Mouse (Mus musculus): ENCODE results near the gene Bloc1s3. TPM values are rescaled to one million over a fixed set of nuclear protein-coding genes. Genes with fewer than 3 reads are reported as not detected.

The Bloc1s3 gene
- total and polyA plus RNA-seq, 3 experiments = 4.2 to 5.7 (median 5.2) TPM

DNA sequence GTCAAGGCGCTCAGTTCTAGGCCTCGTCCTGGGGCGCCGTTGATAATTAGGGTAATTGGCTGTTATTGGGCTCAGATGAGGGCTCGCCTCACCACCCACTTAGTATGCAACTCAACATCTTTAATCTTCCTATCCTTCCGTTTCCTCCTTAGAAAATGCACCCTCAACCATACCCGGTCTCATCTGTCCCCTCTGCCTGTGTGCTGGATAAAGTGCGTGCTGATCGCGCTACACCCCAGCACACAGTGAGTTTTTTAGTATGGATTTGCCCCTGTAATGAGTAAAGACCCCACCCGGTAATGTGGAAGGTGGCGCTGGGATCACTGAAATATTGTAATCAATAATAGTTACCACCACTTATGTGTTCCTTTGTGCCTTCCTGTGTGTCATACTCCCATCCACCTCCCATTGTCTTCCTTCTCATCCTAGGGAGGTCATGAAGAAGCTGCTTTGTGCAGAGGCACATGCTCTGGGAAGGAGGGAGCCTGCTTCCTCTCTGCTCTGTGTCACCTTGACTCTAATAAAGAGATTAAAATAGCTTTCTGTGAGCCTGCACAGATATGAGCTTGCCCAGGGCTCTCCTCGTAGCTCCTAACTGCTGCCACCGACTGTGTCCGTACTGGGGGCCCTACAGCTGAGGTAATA lies 879 bp upstream of the Bloc1s3 start:
- Histone ChIP-seq H3K36me3 (replicated peaks) (peaks cover 55% of the 10 kb centered on the region), H3K27me3 (ENCODE audit: insufficient read depth, low read length) (no peaks in the 10 kb centered on the region), H3K9me3 (replicated peaks) (no peaks in the 10 kb centered on the region), H3K4me1 (ENCODE audit: insufficient read depth, low read depth, low read length) (peaks cover 42% of the 10 kb centered on the region), H3K4me3 (ENCODE audit: low read depth, low read length) (peak overlapping the region; percentile 92)
- TF ChIP-seq GATA1 (IDR thresholded peaks at IDR 0.05; ENCODE audit: borderline replicate concordance, low read length) (no peak), POLR2AphosphoS5 (IDR thresholded peaks at IDR 0.05; ENCODE audit: insufficient replicate concordance, low read depth, low read length) (no peak), GATA2 (IDR thresholded peaks at IDR 0.05; ENCODE audit: borderline replicate concordance, low read depth, low read length) (no peak), TAL1 (conservative IDR thresholded peaks at IDR 0.05; ENCODE audit: low read depth, low read length) (no peak), CTCF (IDR thresholded peaks at IDR 0.05; ENCODE audit: low read depth, low read length) (no peak)
- no peak for ATAC-seq (ENCODE audit: extremely low read depth, insufficient number of reproducible peaks, low FRiP score, poor library complexity, severe bottlenecking)
- DNase-seq (ENCODE audit: low spot score) = peak; percentile 40

DNA sequence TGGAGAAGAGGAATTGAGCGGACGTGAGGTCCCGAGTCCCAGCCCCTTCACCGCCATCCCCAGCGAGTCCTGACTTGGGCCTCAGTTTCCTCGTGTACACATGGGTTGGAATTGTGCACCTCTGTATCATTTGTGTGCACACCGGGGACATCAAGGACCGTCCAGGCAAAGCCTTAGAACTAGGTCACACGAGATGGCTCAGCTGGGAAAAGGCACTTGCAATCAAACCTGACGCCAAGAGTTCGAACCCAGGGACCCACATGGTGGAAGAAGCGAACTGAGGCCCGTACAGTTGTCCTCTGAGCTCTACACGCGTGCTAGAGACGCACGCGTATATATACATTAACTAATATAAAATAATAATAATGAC lies 570 bp downstream of the Bloc1s3 start:
- Histone ChIP-seq H3K4me1 (ENCODE audit: insufficient read depth, low read depth, low read length) (peaks cover 42% of the 10 kb centered on the region), H3K27me3 (ENCODE audit: insufficient read depth, low read length) (no peaks in the 10 kb centered on the region), H3K4me3 (ENCODE audit: low read depth, low read length) (peak overlapping the region; percentile 92), H3K36me3 (replicated peaks) (peaks cover 45% of the 10 kb centered on the region), H3K9me3 (replicated peaks) (no peaks in the 10 kb centered on the region)
- ATAC-seq (ENCODE audit: extremely low read depth, insufficient number of reproducible peaks, low FRiP score, poor library complexity, severe bottlenecking) (no peak), DNase-seq (ENCODE audit: low spot score) (no peak)
- no peak for TF ChIP-seq POLR2AphosphoS5 (IDR thresholded peaks at IDR 0.05; ENCODE audit: insufficient replicate concordance, low read depth, low read length)
- TF ChIP-seq GATA2 (IDR thresholded peaks at IDR 0.05; ENCODE audit: borderline replicate concordance, low read depth, low read length) = no peak
- no peak for TF ChIP-seq TAL1 (conservative IDR thresholded peaks at IDR 0.05; ENCODE audit: low read depth, low read length)
- TF ChIP-seq CTCF (IDR thresholded peaks at IDR 0.05; ENCODE audit: low read depth, low read length) = no peak
- no peak for TF ChIP-seq GATA1 (IDR thresholded peaks at IDR 0.05; ENCODE audit: borderline replicate concordance, low read length)

DNA sequence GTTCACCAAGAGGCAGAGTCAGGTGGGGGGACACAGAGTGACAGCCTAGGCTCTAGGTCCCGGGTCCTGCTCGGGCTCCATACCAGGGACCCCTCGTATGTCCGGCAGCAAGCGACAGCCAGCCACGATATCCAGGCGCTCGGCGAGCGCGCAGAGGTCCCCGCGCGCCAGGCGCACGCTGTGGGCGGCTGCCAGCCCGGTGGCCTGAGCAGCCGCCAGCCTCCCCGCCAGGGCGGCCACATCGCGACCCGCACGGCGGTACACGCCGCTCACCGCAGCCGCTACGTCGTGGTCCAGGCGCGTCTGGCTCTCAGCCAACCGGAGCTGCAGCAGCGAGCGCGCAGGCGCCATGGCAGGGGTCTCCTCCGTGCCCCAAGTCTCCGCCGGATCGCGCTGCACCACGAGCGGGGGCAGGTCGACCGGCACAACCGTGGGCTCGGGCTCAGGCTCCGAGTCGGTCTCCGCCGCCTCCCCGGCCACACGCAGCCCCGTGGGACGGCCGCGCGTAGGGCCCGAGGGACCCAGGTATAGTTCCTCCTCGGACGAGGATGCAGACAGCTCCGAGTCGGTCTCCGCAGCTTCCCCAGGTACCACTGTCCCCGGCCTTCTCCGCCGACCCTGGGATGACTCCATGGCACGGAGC lies 1.1 kb downstream of the Bloc1s3 start:
- TF ChIP-seq GATA2 (IDR thresholded peaks at IDR 0.05; ENCODE audit: borderline replicate concordance, low read depth, low read length) (no peak), POLR2AphosphoS5 (IDR thresholded peaks at IDR 0.05; ENCODE audit: insufficient replicate concordance, low read depth, low read length) (no peak), CTCF (IDR thresholded peaks at IDR 0.05; ENCODE audit: low read depth, low read length) (no peak), GATA1 (IDR thresholded peaks at IDR 0.05; ENCODE audit: borderline replicate concordance, low read length) (no peak), TAL1 (conservative IDR thresholded peaks at IDR 0.05; ENCODE audit: low read depth, low read length) (no peak)
- DNase-seq (ENCODE audit: low spot score) = peak; percentile 57
- ATAC-seq (ENCODE audit: extremely low read depth, insufficient number of reproducible peaks, low FRiP score, poor library complexity, severe bottlenecking) = no peak

DNA sequence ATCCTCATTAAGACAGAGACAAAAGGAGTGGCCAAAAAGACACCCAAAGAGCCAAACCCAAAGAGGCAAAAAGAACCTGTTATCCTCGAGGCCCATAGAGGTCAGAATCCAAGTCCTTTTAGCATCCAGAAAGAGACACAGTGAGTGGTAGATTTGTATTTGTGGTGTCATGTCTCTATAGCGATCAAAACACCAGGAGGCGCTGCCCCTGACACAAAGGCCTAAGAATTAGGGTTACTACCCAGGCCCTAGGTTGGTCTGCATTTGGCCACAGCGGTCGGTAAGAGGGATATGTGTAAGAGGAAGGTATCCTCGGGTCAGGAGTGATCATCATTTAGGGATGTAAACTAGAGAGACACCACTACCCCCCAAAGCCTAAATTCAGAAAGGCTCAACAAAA lies 1.8 kb downstream of the Bloc1s3 start:
- Histone ChIP-seq H3K36me3 (replicated peaks) (peaks cover 33% of the 10 kb centered on the region), H3K4me3 (ENCODE audit: low read depth, low read length) (peak overlapping the region; percentile 92; the same call in 1 of the 2 replicates), H3K27me3 (ENCODE audit: insufficient read depth, low read length) (no peaks in the 10 kb centered on the region), H3K4me1 (ENCODE audit: insufficient read depth, low read depth, low read length) (peaks cover 41% of the 10 kb centered on the region), H3K9me3 (replicated peaks) (no peaks in the 10 kb centered on the region)
- DNase-seq (ENCODE audit: low spot score) (peak; percentile 63), ATAC-seq (ENCODE audit: extremely low read depth, insufficient number of reproducible peaks, low FRiP score, poor library complexity, severe bottlenecking) (no peak)
- peak; percentile 17; the same call in 1 of the 2 replicates for TF ChIP-seq CTCF (IDR thresholded peaks at IDR 0.05; ENCODE audit: low read depth, low read length)
- no peak for TF ChIP-seq GATA1 (IDR thresholded peaks at IDR 0.05; ENCODE audit: borderline replicate concordance, low read length)

More for the DNA sequence above, 1.1 kb downstream of the Bloc1s3 start:
- peaks cover 42% of the 10 kb centered on the region for H3K4me1 ChIP-seq (ENCODE audit: insufficient read depth, low read depth, low read length)
- no peaks in the 10 kb centered on the region for H3K27me3 ChIP-seq (ENCODE audit: insufficient read depth, low read length)
- H3K9me3 ChIP-seq (replicated peaks) = no peaks in the 10 kb centered on the region
- H3K4me3 ChIP-seq (ENCODE audit: low read depth, low read length) = peak overlapping the region; percentile 92
- H3K36me3 ChIP-seq (replicated peaks) = peaks cover 40% of the 10 kb centered on the region

DNA sequence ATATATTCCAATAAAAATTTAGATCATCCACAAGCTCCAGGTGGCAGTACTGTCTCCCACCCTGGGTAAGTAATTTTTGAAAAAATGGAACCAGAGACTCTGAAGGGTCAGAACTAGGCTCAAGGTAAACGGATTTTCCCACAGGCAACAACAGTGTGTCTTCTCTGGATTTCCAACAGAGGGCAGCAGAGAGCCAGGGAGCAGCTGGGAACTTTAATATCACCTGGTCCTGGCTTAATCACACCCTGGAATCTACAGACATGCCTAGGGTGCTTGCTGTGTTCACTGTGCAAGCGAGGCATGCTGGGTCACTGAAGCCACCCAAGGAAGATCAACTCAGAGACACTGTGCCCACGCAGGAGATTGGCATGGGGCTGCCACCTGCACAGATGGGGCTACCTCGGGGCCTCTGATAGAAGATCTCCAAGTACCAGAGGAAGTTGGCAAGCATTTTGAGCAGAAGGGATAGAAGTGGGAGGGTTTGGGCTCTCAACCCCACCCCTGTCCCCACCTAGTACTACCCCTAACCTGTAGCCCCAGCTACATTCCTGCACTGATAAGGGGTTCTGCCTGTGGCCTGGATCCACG lies 4.6 kb downstream of the Bloc1s3 start:
- ATAC-seq (ENCODE audit: extremely low read depth, insufficient number of reproducible peaks, low FRiP score, poor library complexity, severe bottlenecking) = no peak

DNA sequence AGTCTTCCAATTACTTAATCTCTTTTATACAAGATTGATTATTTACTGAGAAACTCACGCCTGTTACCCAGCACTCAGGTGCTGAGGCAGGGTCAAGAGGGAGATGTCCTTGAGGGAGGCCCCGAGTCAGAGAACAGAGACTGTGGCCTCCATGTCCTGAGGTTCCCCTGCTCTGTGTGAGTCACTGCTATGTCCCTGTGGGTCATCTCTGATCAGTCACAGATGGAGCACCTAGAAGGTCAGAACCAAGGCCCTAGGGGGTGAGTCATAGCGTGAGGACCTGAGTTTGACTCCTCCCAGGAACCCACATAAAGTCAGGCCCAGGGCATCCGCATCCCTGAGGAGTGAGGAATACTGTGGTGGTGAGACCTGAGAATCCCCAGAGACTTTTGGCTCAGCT lies 6.5 kb downstream of the Bloc1s3 start:
- no peak overlapping the region for H3K4me3 ChIP-seq (ENCODE audit: low read depth, low read length)
- DNase-seq (ENCODE audit: low spot score) = no peak
- H3K36me3 ChIP-seq (replicated peaks) = peaks cover 20% of the 10 kb centered on the region
- peaks cover 30% of the 10 kb centered on the region for H3K4me1 ChIP-seq (ENCODE audit: insufficient read depth, low read depth, low read length)
- H3K9me3 ChIP-seq (replicated peaks) = no peaks in the 10 kb centered on the region
- no peak for ATAC-seq (ENCODE audit: extremely low read depth, insufficient number of reproducible peaks, low FRiP score, poor library complexity, severe bottlenecking)
- TF ChIP-seq TAL1 (conservative IDR thresholded peaks at IDR 0.05; ENCODE audit: low read depth, low read length) = no peak
- TF ChIP-seq GATA1 (IDR thresholded peaks at IDR 0.05; ENCODE audit: borderline replicate concordance, low read length) = no peak
- TF ChIP-seq GATA2 (IDR thresholded peaks at IDR 0.05; ENCODE audit: borderline replicate concordance, low read depth, low read length) = no peak
- no peak for TF ChIP-seq CTCF (IDR thresholded peaks at IDR 0.05; ENCODE audit: low read depth, low read length)
- no peak for TF ChIP-seq POLR2AphosphoS5 (IDR thresholded peaks at IDR 0.05; ENCODE audit: insufficient replicate concordance, low read depth, low read length)
- peaks cover 16% of the 10 kb centered on the region for H3K27me3 ChIP-seq (ENCODE audit: insufficient read depth, low read length)

More for the DNA sequence above, 4.6 kb downstream of the Bloc1s3 start:
- TF ChIP-seq TAL1 (conservative IDR thresholded peaks at IDR 0.05; ENCODE audit: low read depth, low read length) (no peak), CTCF (IDR thresholded peaks at IDR 0.05; ENCODE audit: low read depth, low read length) (peak; percentile 84)
- no peak overlapping the region for H3K4me3 ChIP-seq (ENCODE audit: low read depth, low read length)
- H3K4me1 ChIP-seq (ENCODE audit: insufficient read depth, low read depth, low read length) = peaks cover 40% of the 10 kb centered on the region
- DNase-seq (ENCODE audit: low spot score) = peak; percentile 21
- H3K27me3 ChIP-seq (ENCODE audit: insufficient read depth, low read length) = peaks cover 5% of the 10 kb centered on the region; the same call in 1 of the 2 replicates
- H3K36me3 ChIP-seq (replicated peaks) = peaks cover 20% of the 10 kb centered on the region
- H3K9me3 ChIP-seq (replicated peaks) = no peaks in the 10 kb centered on the region
